Mouse (Mus musculus) kidney, embryonic 15.5 days (tissue): ENCODE measurements around the gene Ifna1. TPM values are rescaled to one million over a fixed set of nuclear protein-coding genes. Genes with fewer than 3 reads are reported as not detected.

ENCODE experiments used
- ATAC-seq: fragments of 200-750 bp; cut with Nextera tagmentation; replicated peaks from 2 replicates; pipeline ENCODE4 v1.8.0; 2017; ENCODE audit warnings: moderate TSS enrichment; ENCODE audit not compliant: low FRiP score
- H3K27ac ChIP-seq: fragments of 300-500 bp; sonication (generic); 2 replicates; pipeline ENCODE4 v1.5.1; 2015; ENCODE audit warnings: mild to moderate bottlenecking, inconsistent platforms
- H3K27me3 ChIP-seq: fragments of 300-500 bp; sonication (generic); 2 replicates; pipeline ENCODE4 v1.6.1; 2015; ENCODE audit warnings: inconsistent platforms
- H3K36me3 ChIP-seq: fragments of 300-500 bp; sonication (generic); 2 replicates; pipeline ENCODE4 v1.6.1; 2015; ENCODE audit warnings: inconsistent platforms
- H3K4me1 ChIP-seq: fragments of 300-500 bp; sonication (generic); 2 replicates; pipeline ENCODE4 v1.6.1; 2015; ENCODE audit warnings: inconsistent platforms
- H3K4me2 ChIP-seq: fragments of 300-500 bp; sonication (generic); 2 replicates; pipeline ENCODE4 v1.6.1; 2015; ENCODE audit warnings: moderate library complexity, mild to moderate bottlenecking, inconsistent platforms
- H3K4me3 ChIP-seq: fragments of 300-500 bp; sonication (generic); replicated peaks from 2 replicates; pipeline ENCODE4 v1.5.1; 2015; ENCODE audit warnings: mild to moderate bottlenecking, inconsistent platforms
- H3K9ac ChIP-seq: fragments of 300-500 bp; sonication (generic); 2 replicates; pipeline ENCODE4 v1.6.1; 2015; ENCODE audit warnings: mild to moderate bottlenecking, inconsistent platforms
- H3K9me3 ChIP-seq: fragments of 300-500 bp; sonication (generic); replicated peaks from 2 replicates; pipeline ENCODE4 v1.6.1; 2016; ENCODE audit warnings: inconsistent platforms
- WGBS: fragments of 180-500 bp; shearing (Covaris S2); methylation state at CpG from one replicate; pipeline ENCODE4 v1.1.7; 2015; ENCODE audit warnings: mixed read lengths; 5-methylcytosine and 5-hydroxymethylcytosine counted together
- polyA plus RNA-seq: library from polyadenylated mRNA; unstranded; fragments of >200 nt; fragmentation: Nextera tagmentation; extraction: Ambion mirVana; gene quantifications from 2 replicates; pipeline ENCODE4 v1.2.1, GENCODE M21; 2015

Ifna1 gene
- polyA plus RNA-seq, 1 experiment from 2014 or later: not detected

DNA sequence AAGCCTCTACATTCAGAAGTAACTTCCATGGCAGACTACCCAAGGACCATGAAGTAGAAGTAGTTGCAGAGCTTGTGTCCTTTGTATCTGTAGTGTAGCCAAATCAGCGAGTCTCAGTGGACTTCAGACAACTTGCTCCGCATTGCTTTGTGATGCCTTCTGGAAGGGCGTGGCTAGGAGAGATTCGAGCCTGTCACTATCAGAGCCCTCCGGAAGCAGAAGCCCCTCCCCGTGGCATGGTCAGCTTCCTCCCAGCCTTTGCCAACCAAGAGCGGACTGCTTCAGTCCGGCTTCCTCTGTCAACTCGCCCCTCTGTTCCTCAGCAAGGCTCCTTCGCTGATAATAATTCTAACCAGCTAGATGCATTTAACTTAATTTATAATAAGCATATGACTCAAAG, 28.4 kb downstream of the Ifna1 start:
- no peak for ATAC-seq
- H3K9ac ChIP-seq: no peak overlapping the region
- WGBS: 47% methylated on average over 10 of the region's 10 CpGs
- no peaks in the 10 kb centered on the region for H3K36me3 ChIP-seq
- H3K9me3 ChIP-seq: no peaks in the 10 kb centered on the region
- H3K27ac ChIP-seq: no peak overlapping the region
- no peak overlapping the region for H3K4me3 ChIP-seq
- peaks cover 12% of the 10 kb centered on the region for H3K27me3 ChIP-seq
- no peaks in the 10 kb centered on the region for H3K4me1 ChIP-seq
- no peak overlapping the region for H3K4me2 ChIP-seq

- no peak overlapping the region for H3K9ac ChIP-seq
- no peak overlapping the region for H3K4me3 ChIP-seq
- ATAC-seq: no peak
- no peaks in the 10 kb centered on the region for H3K36me3 ChIP-seq
- no peak overlapping the region for H3K4me2 ChIP-seq
- H3K4me1 ChIP-seq: no peaks in the 10 kb centered on the region
- no peaks in the 10 kb centered on the region for H3K9me3 ChIP-seq
- H3K27ac ChIP-seq: no peak overlapping the region
- WGBS: 68% methylated on average over 4 of the region's 4 CpGs
- H3K27me3 ChIP-seq: peaks cover 12% of the 10 kb centered on the region
Measured at GRCm38 (mm10) chr4:88878772-88879171, 28.9 kb downstream of the Ifna1 start.

DNA sequence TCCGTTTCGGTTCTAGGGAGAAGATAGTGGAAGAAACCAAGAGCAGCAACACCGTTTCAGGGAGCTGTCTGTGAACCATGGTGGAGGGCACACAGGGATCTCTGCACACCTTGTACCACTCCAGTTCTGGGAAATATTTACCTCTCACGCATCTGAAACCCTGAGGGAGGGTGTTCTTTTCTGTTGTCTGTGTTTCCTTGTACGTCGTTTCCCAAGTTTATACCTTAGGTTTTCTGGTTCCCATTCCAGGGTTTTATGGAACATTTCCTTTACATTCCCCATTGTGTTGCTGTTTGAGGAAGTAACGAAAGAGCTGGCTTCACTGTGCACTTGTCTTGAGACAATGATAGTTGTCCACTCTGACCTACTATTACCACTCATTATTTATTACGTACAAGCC, 30.2 kb downstream of the Ifna1 start, which contains the start of gene Ifne:
TSS of gene Ifne (minus strand) at position 101 of the 400 bp plus-strand sequence.
- WGBS: 82% methylated on average over 8 of the region's 8 CpGs
- peaks cover 4% of the 10 kb centered on the region for H3K27me3 ChIP-seq
- H3K4me1 ChIP-seq: no peaks in the 10 kb centered on the region
- H3K9me3 ChIP-seq: no peaks in the 10 kb centered on the region
- no peaks in the 10 kb centered on the region for H3K36me3 ChIP-seq
- H3K4me3 ChIP-seq: no peak within 1 kb of the TSS
- no peak within 1 kb of the TSS for H3K9ac ChIP-seq
- H3K4me2 ChIP-seq: no peak within 1 kb of the TSS
- no peak within 1 kb of the TSS for H3K27ac ChIP-seq
- no peak for ATAC-seq

GRCm38 (mm10) chr4:88888236-88888635, 38.3 kb downstream of the Ifna1 start:
- H3K36me3 ChIP-seq: no peaks in the 10 kb centered on the region
- no peaks in the 10 kb centered on the region for H3K9me3 ChIP-seq
- no peak overlapping the region for H3K27ac ChIP-seq
- 0 out of 2 replicates have a peak, but pooled peaks cover 4% of the 10 kb centered on the region for H3K27me3 ChIP-seq
- H3K9ac ChIP-seq: no peak overlapping the region
- H3K4me2 ChIP-seq: no peak overlapping the region
- no peak for ATAC-seq
- no peak overlapping the region for H3K4me3 ChIP-seq
- H3K4me1 ChIP-seq: no peaks in the 10 kb centered on the region

DNA sequence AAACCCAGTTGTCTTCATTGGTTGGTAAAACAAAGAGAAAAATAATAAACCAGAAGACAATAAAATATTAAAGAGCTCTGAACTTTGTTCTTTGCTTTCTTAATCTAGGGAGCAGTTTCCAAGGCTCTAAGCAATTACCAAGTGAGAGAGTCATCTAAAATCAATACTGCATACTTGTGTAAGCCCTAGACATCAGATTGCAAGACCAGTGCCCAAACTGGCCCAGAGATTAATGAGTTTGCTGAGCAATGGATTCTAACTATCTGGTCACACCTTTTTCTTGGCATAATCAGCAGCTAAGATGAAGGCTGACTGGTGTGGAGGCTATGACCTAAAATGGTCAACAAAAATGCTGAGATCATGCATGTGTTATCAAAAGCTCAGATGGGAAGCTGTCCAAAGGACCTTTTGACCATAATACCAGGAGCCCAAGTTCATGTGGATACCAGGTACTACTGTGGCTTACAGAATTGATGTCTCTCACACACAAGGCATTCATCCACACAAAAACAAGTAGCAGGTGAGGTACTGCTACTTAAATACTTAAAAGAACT, 43.4 kb downstream of the Ifna1 start:
- H3K9me3 ChIP-seq: no peaks in the 10 kb centered on the region
- H3K9ac ChIP-seq: no peak overlapping the region
- no peaks in the 10 kb centered on the region for H3K4me1 ChIP-seq
- no peak overlapping the region for H3K27ac ChIP-seq
- H3K27me3 ChIP-seq: 0 out of 2 replicates have a peak, but pooled peaks cover 4% of the 10 kb centered on the region
- ATAC-seq: no peak
- no peak overlapping the region for H3K4me3 ChIP-seq
- H3K4me2 ChIP-seq: no peak overlapping the region
- no peaks in the 10 kb centered on the region for H3K36me3 ChIP-seq

Other genes starting within 250 kb of the Ifna1 start
- not detected in 2 replicates for gene Ifna12, start 246.7 kb upstream of the Ifna1 start, polyA plus RNA-seq
- gene C87499, start 215.7 kb upstream of the Ifna1 start, polyA plus RNA-seq: not detected in 2 replicates
- not detected in 2 replicates for gene Ifna13, start 205.6 kb upstream of the Ifna1 start, polyA plus RNA-seq
- not detected in 2 replicates for gene Ifna16, start 173.2 kb upstream of the Ifna1 start, polyA plus RNA-seq
- gene Ifna2, start 166.2 kb upstream of the Ifna1 start, polyA plus RNA-seq: not detected in 2 replicates
- not detected in 2 replicates for gene Ifnab, start 158.7 kb upstream of the Ifna1 start, polyA plus RNA-seq
- 1.1 and 1.2 TPM in 2 replicates for gene Gm26566, start 128.3 kb upstream of the Ifna1 start, polyA plus RNA-seq
- gene Klhl9, start 127.6 kb upstream of the Ifna1 start, polyA plus RNA-seq: 95.2 and 103 TPM in 2 replicates
- not detected in 2 replicates for gene Gm13271, start 95.2 kb upstream of the Ifna1 start, polyA plus RNA-seq
- 0.30 and 0.49 TPM in 2 replicates for gene Gm13283, start 90.0 kb upstream of the Ifna1 start, polyA plus RNA-seq
- gene Gm13290, start 76.3 kb upstream of the Ifna1 start, polyA plus RNA-seq: 0.23 TPM in 1 of 2 replicates, not detected in the other
- not detected in 2 replicates for gene Gm13289, start 73.2 kb upstream of the Ifna1 start, polyA plus RNA-seq
- 0.40 TPM in 1 of 2 replicates, not detected in the other for gene Gm13272, start 70.2 kb upstream of the Ifna1 start, polyA plus RNA-seq
- 0.35 TPM in 1 of 2 replicates, not detected in the other for gene Ifnz, start 68.0 kb upstream of the Ifna1 start, polyA plus RNA-seq
- not detected in 2 replicates for gene Gm13276, start 64.4 kb upstream of the Ifna1 start, polyA plus RNA-seq
- gene Gm13277, start 61.5 kb upstream of the Ifna1 start, polyA plus RNA-seq: not detected in 2 replicates
- gene Gm13278, start 58.5 kb upstream of the Ifna1 start, polyA plus RNA-seq: not detected in 2 replicates
- gene Gm13275, start 55.6 kb upstream of the Ifna1 start, polyA plus RNA-seq: not detected in 2 replicates
- not detected in 2 replicates for gene Gm13279, start 52.7 kb upstream of the Ifna1 start, polyA plus RNA-seq
- 1.0 and 1.2 TPM in 2 replicates for gene Gm13285, start 50.4 kb upstream of the Ifna1 start, polyA plus RNA-seq
- not detected in 2 replicates for gene Gm13287, start 46.8 kb upstream of the Ifna1 start, polyA plus RNA-seq
- 0.08 TPM in 1 of 2 replicates, not detected in the other for gene Gm13288, start 44.6 kb upstream of the Ifna1 start, polyA plus RNA-seq
- gene Ifna7, start 33.9 kb upstream of the Ifna1 start, polyA plus RNA-seq: not detected in 2 replicates
- gene Ifna11, start 30.1 kb upstream of the Ifna1 start, polyA plus RNA-seq: not detected in 2 replicates
- gene Ifna6, start 22.7 kb upstream of the Ifna1 start, polyA plus RNA-seq: not detected in 2 replicates
- not detected in 2 replicates for gene Ifna5, start 14.6 kb upstream of the Ifna1 start, polyA plus RNA-seq
- not detected in 2 replicates for gene Ifna4, start 8.2 kb upstream of the Ifna1 start, polyA plus RNA-seq
- gene Ifne, start 30.1 kb downstream of the Ifna1 start, polyA plus RNA-seq: not detected in 2 replicates